Mouse (Mus musculus) kidney, postnatal 25 days (tissue): ENCODE results near the gene Gm10130.
A peak's percentile ranks its signal among the peaks of the same experiment; 100 is the strongest.
"Not testable (repeated sequence)": the region's sequence is repeated elsewhere in the genome, so short reads cannot be mapped to it uniquely, and the experiment has no call there.

Experiments
- DNase-seq, 2 experiments: peaks; one replicate each; pipeline ENCODE4 v3.0.0; 2021; ENCODE audit warnings: mixed read lengths in 2 of 2

Gene Gm10130

GRCm38 (mm10) chr2:150323402-150323801 is at the start of gene Gm10130:
Gene Gm10130 (plus strand): TSS chr2:150323702.
- no peak for DNase-seq

- no peak for DNase-seq
Measured at GRCm38 (mm10) chr2:150293669-150294068, 29.8 kb upstream of the Gm10130 start.

GRCm38 (mm10) chr2:150299096-150299495 is 24.4 kb upstream of the Gm10130 start:
- no peak for DNase-seq

- DNase-seq, result no peak
Measured at GRCm38 (mm10) chr2:150307183-150307773, 16.2 kb upstream of the Gm10130 start.

- DNase-seq, result peak; percentile 95 to 96
Measured at GRCm38 (mm10) chr2:150310952-150311884, 12.3 kb upstream of the Gm10130 start.

GRCm38 (mm10) chr2:150316140-150316539 is 7.4 kb upstream of the Gm10130 start:
- DNase-seq, result no peak

- no peak for DNase-seq
Measured at GRCm38 (mm10) chr2:150318973-150319372, 4.5 kb upstream of the Gm10130 start.

GRCm38 (mm10) chr2:150357136-150357535 is 33.6 kb downstream of the Gm10130 start:
- DNase-seq, result not testable (repeated sequence)

- DNase-seq, result peak; percentile 94
Measured at GRCm38 (mm10) chr2:150362113-150362877, 38.8 kb downstream of the Gm10130 start, which contains the start of gene 3300002I08Rik. Gene 3300002I08Rik (minus strand): TSS chr2:150362765.

- no peak for DNase-seq
Measured at GRCm38 (mm10) chr2:150362878-150363229, 39.4 kb downstream of the Gm10130 start.

GRCm38 (mm10) chr2:150385553-150386106 is 62.1 kb downstream of the Gm10130 start:
- DNase-seq, result not testable (repeated sequence)

- DNase-seq, result no peak
Measured at GRCm38 (mm10) chr2:150390198-150390597, 66.7 kb downstream of the Gm10130 start.

- DNase-seq, result not testable (repeated sequence)
Measured at GRCm38 (mm10) chr2:150412146-150412545, 88.6 kb downstream of the Gm10130 start.
